Mouse (Mus musculus) c-Kit-positive CD71-positive TER-119-negative erythroid progenitor cells, embryonic 14.5 days (primary cell): Measurements from ENCODE around the gene Gm11011.
"Not testable (repeated sequence)": the region's sequence is repeated elsewhere in the genome, so short reads cannot be mapped to it uniquely, and the experiment has no call there.

Experiments used
- DNase-seq: peaks from one replicate; pipeline ENCODE4 v3.0.0-alpha.2; 2013; ENCODE audit warnings: low read depth

The Gm11011 gene

GRCm38 (mm10) chr2:169587645-169588044 is at the start of gene Gm11011:
Gene Gm11011 (minus strand): TSS chr2:169587745.
- DNase-seq: not testable (repeated sequence)

GRCm38 (mm10) chr2:169636414-169636813 is 48.9 kb upstream of the Gm11011 start:
- DNase-seq: no peak

GRCm38 (mm10) chr2:169635428-169635827 is 47.9 kb upstream of the Gm11011 start:
- no peak for DNase-seq

GRCm38 (mm10) chr2:169634619-169635382 is 47.3 kb upstream of the Gm11011 start:
- no peak for DNase-seq

- DNase-seq: no peak
Observed at GRCm38 (mm10) chr2:169633491-169634289, 46.1 kb upstream of the Gm11011 start.

GRCm38 (mm10) chr2:169632338-169633151 is 45.0 kb upstream of the Gm11011 start, which contains the start of gene Tshz2:
Gene Tshz2 (plus strand): TSS chr2:169633013.
- DNase-seq: no peak

GRCm38 (mm10) chr2:169630070-169630469 is 42.5 kb upstream of the Gm11011 start:
- no peak for DNase-seq

- no peak for DNase-seq
Observed at GRCm38 (mm10) chr2:169621201-169621710, 33.7 kb upstream of the Gm11011 start.

- DNase-seq: no peak
Observed at GRCm38 (mm10) chr2:169615998-169616397, 28.5 kb upstream of the Gm11011 start.

- DNase-seq: no peak
Observed at GRCm38 (mm10) chr2:169614683-169615082, 27.1 kb upstream of the Gm11011 start.

GRCm38 (mm10) chr2:169611557-169611956 is 24.0 kb upstream of the Gm11011 start:
- no peak for DNase-seq

GRCm38 (mm10) chr2:169610882-169611281 is 23.3 kb upstream of the Gm11011 start:
- DNase-seq: no peak

- DNase-seq: no peak
Observed at GRCm38 (mm10) chr2:169609956-169610355, 22.4 kb upstream of the Gm11011 start.

- DNase-seq: no peak
Observed at GRCm38 (mm10) chr2:169607787-169608186, 20.2 kb upstream of the Gm11011 start.

GRCm38 (mm10) chr2:169606901-169607678 is 19.5 kb upstream of the Gm11011 start:
- DNase-seq: no peak

- no peak for DNase-seq
Observed at GRCm38 (mm10) chr2:169600163-169600562, 12.6 kb upstream of the Gm11011 start.

- no peak for DNase-seq
Observed at GRCm38 (mm10) chr2:169599591-169599990, 12.0 kb upstream of the Gm11011 start.

- DNase-seq: no peak
Observed at GRCm38 (mm10) chr2:169597971-169598370, 10.4 kb upstream of the Gm11011 start.

- no peak for DNase-seq
Observed at GRCm38 (mm10) chr2:169597357-169597756, 9.8 kb upstream of the Gm11011 start.

- no peak for DNase-seq
Observed at GRCm38 (mm10) chr2:169593742-169594141, 6.2 kb upstream of the Gm11011 start.

GRCm38 (mm10) chr2:169590412-169590811 is 2.9 kb upstream of the Gm11011 start:
- no peak for DNase-seq
